Mouse (Mus musculus): ENCODE data around the gene Grik3. TPM values are rescaled to one million over a fixed set of nuclear protein-coding genes. Genes with fewer than 3 reads are reported as not detected.

Gene Grik3
- total and polyA plus RNA-seq, 3 experiments: not detected

DNA sequence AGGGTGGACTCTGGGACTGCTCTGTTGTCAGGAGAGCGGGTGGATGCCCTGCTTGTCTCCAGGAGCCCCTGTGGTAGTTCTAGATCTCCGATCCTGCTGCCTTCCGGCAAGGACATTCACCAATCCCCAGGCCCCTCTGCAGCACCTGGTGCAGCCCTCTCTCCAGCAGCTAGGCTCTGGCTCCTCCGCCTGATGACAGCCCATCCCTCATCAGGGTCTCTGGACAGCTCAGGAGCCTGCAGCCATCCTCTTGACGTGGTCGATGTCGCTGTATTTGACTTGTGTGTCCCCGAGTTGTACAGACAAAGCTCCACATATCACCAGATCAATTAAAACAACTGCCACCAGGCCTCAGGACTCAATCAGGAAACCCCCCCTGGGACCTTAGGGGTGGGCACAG lies 110.1 kb downstream of the Grik3 start:
- no peaks in the 10 kb centered on the region for H3K36me3 ChIP-seq (replicated peaks in 1 of 2; ENCODE audit: control insufficient read depth in 1 of 2, insufficient read depth in 1 of 2, low read length in 1 of 2)
- dilution Hi-C loops (cut with MboI; ENCODE audit: extremely low pct_ligation_motif_present, extremely low pct_unique_long_range_greater_than_20kb, low sequenced_read_pairs): no loop called here

DNA sequence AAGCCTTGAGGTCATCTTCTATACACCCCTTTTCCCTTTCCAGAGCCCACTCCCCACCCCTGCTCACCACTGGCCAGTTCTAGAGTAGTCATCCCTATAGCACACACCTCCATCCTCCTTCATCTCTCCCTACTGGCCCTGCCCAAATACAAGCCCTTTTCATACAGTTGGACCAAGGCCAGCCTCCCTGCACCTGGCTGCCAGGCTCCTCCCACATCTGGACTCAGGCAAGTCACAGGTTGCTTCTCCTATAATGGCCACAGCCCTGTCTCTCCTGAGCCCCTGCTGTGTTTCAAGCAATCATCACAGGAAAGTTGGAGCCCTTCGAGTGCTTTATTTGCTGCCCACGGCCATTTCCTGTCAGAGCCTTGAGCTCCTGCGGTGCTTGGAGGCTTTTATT lies 110.8 kb downstream of the Grik3 start:
- no peak for DNase-seq (ENCODE audit: extremely low read depth)
- H3K79me2 ChIP-seq (replicated peaks; ENCODE audit: control insufficient read depth, extremely low read depth, insufficient read depth, poor library complexity, severe bottlenecking): no peaks in the 10 kb centered on the region
- peaks cover 88% of the 10 kb centered on the region for H3K27me3 ChIP-seq (replicated peaks)
- no peak overlapping the region for H3K27ac ChIP-seq (ENCODE audit: insufficient read depth, low read depth)
- H3K9ac ChIP-seq (ENCODE audit: insufficient read depth, low read depth): no peak overlapping the region
- H3K4me3 ChIP-seq (replicated peaks in 1 of 3; ENCODE audit: low read depth in 2 of 3, low read length in 2 of 3, poor library complexity in 1 of 3): no peak overlapping the region
- dilution Hi-C loops (cut with MboI; ENCODE audit: extremely low pct_ligation_motif_present, extremely low pct_unique_long_range_greater_than_20kb, low sequenced_read_pairs): no loop called here
- in situ Hi-C loops (cut with MboI; ENCODE audit: low pct_ligation_motif_present, low pct_unique_long_range_greater_than_20kb, low sequenced_read_pairs): no loop called here
- H3K4me1 ChIP-seq (ENCODE audit: control insufficient read depth in 1 of 2, insufficient read depth in 2 of 2): no peaks in the 10 kb centered on the region
- TF ChIP-seq USF1 (IDR thresholded peaks at IDR 0.05; ENCODE audit: low read depth, low read length) (no peak), HCFC1 (IDR thresholded peaks at IDR 0.05; ENCODE audit: low read depth, low read length) (no peak), TBP (conservative IDR thresholded peaks at IDR 0.05; ENCODE audit: low read depth, low read length) (no peak), SIN3A (IDR thresholded peaks at IDR 0.05; ENCODE audit: low read length) (no peak), TCF12 (IDR thresholded peaks at IDR 0.05; ENCODE audit: low read depth, low read length) (no peak), RAD21 (IDR thresholded peaks at IDR 0.05; ENCODE audit: low read depth, low read length) (no peak), MAZ (IDR thresholded peaks at IDR 0.05; ENCODE audit: low read depth, low read length) (no peak)
- H3K4me2 ChIP-seq (ENCODE audit: insufficient read depth, low read depth, poor library complexity, severe bottlenecking): no peak overlapping the region
- no peaks in the 10 kb centered on the region for H3K9me3 ChIP-seq (replicated peaks; ENCODE audit: low read length)
- no peaks in the 10 kb centered on the region for H3K36me3 ChIP-seq (replicated peaks in 1 of 2; ENCODE audit: control insufficient read depth in 1 of 2, insufficient read depth in 1 of 2, low read length in 1 of 2)

More for the DNA sequence above, 110.1 kb downstream of the Grik3 start:
- Histone ChIP-seq H3K27me3 (replicated peaks) (peaks cover 93% of the 10 kb centered on the region), H3K9me3 (replicated peaks; ENCODE audit: low read length) (no peaks in the 10 kb centered on the region), H3K4me3 (replicated peaks in 1 of 3; ENCODE audit: low read depth in 2 of 3, low read length in 2 of 3, poor library complexity in 1 of 3) (no peak overlapping the region), H3K79me2 (replicated peaks; ENCODE audit: control insufficient read depth, extremely low read depth, insufficient read depth, poor library complexity, severe bottlenecking) (no peaks in the 10 kb centered on the region), H3K27ac (ENCODE audit: insufficient read depth, low read depth) (no peak overlapping the region), H3K4me2 (ENCODE audit: insufficient read depth, low read depth, poor library complexity, severe bottlenecking) (no peak overlapping the region), H3K9ac (ENCODE audit: insufficient read depth, low read depth) (no peak overlapping the region), H3K4me1 (ENCODE audit: control insufficient read depth in 1 of 2, insufficient read depth in 2 of 2) (no peaks in the 10 kb centered on the region)
- no peak for TF ChIP-seq ZNF384 (IDR thresholded peaks at IDR 0.05; ENCODE audit: low read depth, low read length)
- no peak for TF ChIP-seq HCFC1 (IDR thresholded peaks at IDR 0.05; ENCODE audit: low read depth, low read length)
- no peak for TF ChIP-seq ZMIZ1 (IDR thresholded peaks at IDR 0.05; ENCODE audit: low read depth, low read length)
- no peak for TF ChIP-seq MAX (IDR thresholded peaks at IDR 0.05; ENCODE audit: low read length)
- no peak for TF ChIP-seq ETS1 (conservative IDR thresholded peaks at IDR 0.05; ENCODE audit: low read depth, low read length)
- TF ChIP-seq USF1 (IDR thresholded peaks at IDR 0.05; ENCODE audit: low read depth, low read length): no peak
- no peak for TF ChIP-seq ELF1 (IDR thresholded peaks at IDR 0.05; ENCODE audit: low read depth, low read length)
- no peak for TF ChIP-seq SMC3 (IDR thresholded peaks at IDR 0.05; ENCODE audit: low read depth, low read length)
- TF ChIP-seq IRF4 (IDR thresholded peaks at IDR 0.05; ENCODE audit: low read depth, low read length): no peak
- no peak for TF ChIP-seq POLR2A (IDR thresholded peaks at IDR 0.05; ENCODE audit: low read depth, low read length)
- TF ChIP-seq NELFE (IDR thresholded peaks at IDR 0.05; ENCODE audit: low read depth, low read length): no peak
- no peak for TF ChIP-seq SIN3A (IDR thresholded peaks at IDR 0.05; ENCODE audit: low read length)
- TF ChIP-seq TBP (conservative IDR thresholded peaks at IDR 0.05; ENCODE audit: low read depth, low read length): no peak
- no peak for TF ChIP-seq KAT2A (IDR thresholded peaks at IDR 0.05; ENCODE audit: insufficient replicate concordance, low read length)
- no peak for TF ChIP-seq MYC (IDR thresholded peaks at IDR 0.05; ENCODE audit: low read depth, low read length)
- no peak for TF ChIP-seq JUN (IDR thresholded peaks at IDR 0.05; ENCODE audit: insufficient read depth, low read depth, low read length)
- TF ChIP-seq TCF12 (IDR thresholded peaks at IDR 0.05; ENCODE audit: low read depth, low read length): no peak
- no peak for TF ChIP-seq UBTF (IDR thresholded peaks at IDR 0.05; ENCODE audit: low read depth, low read length)
- in situ Hi-C loops (cut with MboI; ENCODE audit: low pct_ligation_motif_present, low pct_unique_long_range_greater_than_20kb, low sequenced_read_pairs): no loop called here
- DNase-seq (ENCODE audit: extremely low read depth): no peak

Data from CH12.LX (cell line).